Mouse (Mus musculus) v-Abl transformed pro-B cells (cell line): Measurements from ENCODE around the gene Lrp3.

ENCODE experiments used
- in situ Hi-C, 2 experiments: fragments of 400-800 bp; cut with MboI; formaldehyde crosslinking; loops; one replicate each; pipeline ENCODE4 v1.15.1; 2025; ENCODE audit not compliant: unreplicated experiment in 2 of 2

The Lrp3 gene

DNA sequence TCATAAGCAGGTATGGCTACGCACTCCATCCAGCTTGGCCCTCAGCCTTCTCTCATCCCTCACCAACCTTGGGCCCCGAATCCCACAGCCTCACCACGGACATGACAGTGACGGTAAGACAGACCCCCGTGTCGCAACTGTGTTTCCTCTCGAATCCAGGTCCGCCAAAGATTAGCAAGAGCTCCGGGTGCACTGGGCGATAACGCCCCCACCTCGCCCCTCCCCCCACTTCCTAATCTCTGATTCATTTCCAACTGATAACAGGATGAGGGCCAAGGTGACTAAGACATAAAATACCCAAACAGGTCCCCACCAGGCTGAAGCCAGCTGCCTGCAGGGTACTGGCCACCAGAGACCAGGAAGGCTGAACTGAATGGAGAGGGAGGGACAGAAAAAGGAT lies 60.8 kb downstream of the Lrp3 start:
- in situ Hi-C loops: no loop called here

DNA sequence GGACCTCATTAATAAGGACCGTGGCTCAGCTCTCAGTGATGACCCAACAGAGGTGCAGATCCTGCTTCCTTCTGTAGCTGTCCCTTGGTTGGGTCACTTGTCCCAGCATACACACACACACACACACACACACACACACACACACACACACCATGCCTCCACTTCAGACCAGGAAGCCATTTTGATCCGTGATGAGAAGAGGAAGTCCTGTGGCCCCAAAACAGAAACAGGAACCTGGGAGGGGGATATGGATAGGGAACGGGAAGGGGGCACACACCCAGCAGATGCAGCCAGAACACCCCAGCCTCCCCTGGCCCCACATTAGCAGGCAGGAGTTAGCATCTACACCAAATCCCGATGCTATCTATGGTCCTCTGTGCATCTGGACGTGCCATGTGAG lies 64.4 kb downstream of the Lrp3 start:
- in situ Hi-C loops: no loop called here
